Mouse (Mus musculus) E14TG2a.4 (cell line): ENCODE measurements around the gene Ung.

Experiments
- CTCF ChIP-seq: conservative IDR thresholded peaks from 2 replicates; pipeline ENCODE4 v1.5.1; 2014; ENCODE audit warnings: low read length
- POU5F1 ChIP-seq: IDR thresholded peaks from 2 replicates; pipeline ENCODE4 v1.6.1; 2014; ENCODE audit warnings: low read length, borderline replicate concordance

GRCm38 (mm10) chr5:114130698-114131520 lies 723 bp downstream of the Ung start:
- TF ChIP-seq CTCF, result no peak
- TF ChIP-seq POU5F1, result no peak
